Mouse (Mus musculus) kidney, adult 9 months (tissue): Measurements from ENCODE around the gene Clic4.
A peak's percentile ranks its signal among the peaks of the same experiment; 100 is the strongest.
"Not testable (repeated sequence)": the region's sequence is repeated elsewhere in the genome, so short reads cannot be mapped to it uniquely, and the experiment has no call there.

Experiments used
- DNase-seq: peaks from one replicate; pipeline ENCODE4 v3.0.0; 2022

Clic4 gene

GRCm38 (mm10) chr4:135291841-135292240 lies 19.2 kb upstream of the Clic4 start:
- DNase-seq: no peak

- DNase-seq: no peak
Measured at GRCm38 (mm10) chr4:135291199-135291598, 18.6 kb upstream of the Clic4 start.

GRCm38 (mm10) chr4:135287975-135288374 lies 15.4 kb upstream of the Clic4 start:
- DNase-seq: no peak

- DNase-seq: no peak
Measured at GRCm38 (mm10) chr4:135286833-135287395, 14.3 kb upstream of the Clic4 start.

- DNase-seq: no peak
Measured at GRCm38 (mm10) chr4:135286033-135286622, 13.5 kb upstream of the Clic4 start.

GRCm38 (mm10) chr4:135285436-135285835 lies 12.8 kb upstream of the Clic4 start:
- no peak for DNase-seq

- no peak for DNase-seq
Measured at GRCm38 (mm10) chr4:135283875-135284274, 11.3 kb upstream of the Clic4 start.

GRCm38 (mm10) chr4:135283417-135283816 lies 10.8 kb upstream of the Clic4 start:
- DNase-seq: no peak

GRCm38 (mm10) chr4:135282651-135283290 lies 10.2 kb upstream of the Clic4 start:
- DNase-seq: peak; percentile 69

- DNase-seq: not testable (repeated sequence)
Measured at GRCm38 (mm10) chr4:135280016-135280415, 7.4 kb upstream of the Clic4 start.

GRCm38 (mm10) chr4:135276681-135277379 lies 4.2 kb upstream of the Clic4 start:
- no peak for DNase-seq

- peak; percentile 87 for DNase-seq
Measured at GRCm38 (mm10) chr4:135274761-135275160, 2.1 kb upstream of the Clic4 start.

GRCm38 (mm10) chr4:135273307-135273682 lies 681 bp upstream of the Clic4 start:
- DNase-seq: peak; percentile 86

GRCm38 (mm10) chr4:135271881-135272616 lies 565 bp downstream of the Clic4 start:
- peak; percentile 73 for DNase-seq

- no peak for DNase-seq
Measured at GRCm38 (mm10) chr4:135271419-135271828, 1.2 kb downstream of the Clic4 start.

- DNase-seq: no peak
Measured at GRCm38 (mm10) chr4:135270476-135270875, 2.1 kb downstream of the Clic4 start.

- no peak for DNase-seq
Measured at GRCm38 (mm10) chr4:135269656-135270341, 2.8 kb downstream of the Clic4 start.

GRCm38 (mm10) chr4:135267521-135267920 lies 5.1 kb downstream of the Clic4 start:
- no peak for DNase-seq

- DNase-seq: peak; percentile 70
Measured at GRCm38 (mm10) chr4:135266987-135267386, 5.6 kb downstream of the Clic4 start.

GRCm38 (mm10) chr4:135260434-135260833 lies 12.2 kb downstream of the Clic4 start:
- no peak for DNase-seq

GRCm38 (mm10) chr4:135258521-135258920 lies 14.1 kb downstream of the Clic4 start:
- no peak for DNase-seq

GRCm38 (mm10) chr4:135257881-135258476 lies 14.6 kb downstream of the Clic4 start:
- no peak for DNase-seq
